Mouse (Mus musculus) embryo, embryonic 10 days (tissue): ENCODE results near the gene Lyg2.

Experiments used
- DNase-seq: peaks from one replicate; pipeline ENCODE4 v3.0.0-alpha.2; 2015; ENCODE audit warnings: low spot score

The Lyg2 gene

DNA sequence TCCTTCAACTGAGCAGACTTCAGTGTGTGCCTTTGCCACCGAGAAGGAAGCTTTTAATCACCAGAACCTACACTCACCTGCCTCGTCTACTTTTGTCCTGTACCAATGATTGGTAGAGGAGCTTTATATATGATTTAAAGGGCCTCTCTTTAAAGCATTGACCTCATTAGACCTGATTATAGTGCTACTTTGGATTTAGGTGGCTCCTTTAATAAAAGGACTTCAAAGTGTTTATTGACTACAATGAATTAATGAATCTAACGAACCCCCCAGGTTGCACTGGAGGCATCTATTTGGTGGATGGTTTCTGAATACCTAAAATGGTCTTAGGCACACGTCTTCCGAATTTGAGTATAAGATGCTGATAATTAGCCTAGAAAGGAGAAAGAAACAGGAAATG lies at the start of gene Lyg2:
Gene Lyg2, minus strand, starts transcription at position 101 of the 400 bp plus-strand sequence.
- no peak for DNase-seq

GRCm38 (mm10) chr1:37965571-37965970 lies 49.3 kb upstream of the Lyg2 start:
- no peak for DNase-seq

DNA sequence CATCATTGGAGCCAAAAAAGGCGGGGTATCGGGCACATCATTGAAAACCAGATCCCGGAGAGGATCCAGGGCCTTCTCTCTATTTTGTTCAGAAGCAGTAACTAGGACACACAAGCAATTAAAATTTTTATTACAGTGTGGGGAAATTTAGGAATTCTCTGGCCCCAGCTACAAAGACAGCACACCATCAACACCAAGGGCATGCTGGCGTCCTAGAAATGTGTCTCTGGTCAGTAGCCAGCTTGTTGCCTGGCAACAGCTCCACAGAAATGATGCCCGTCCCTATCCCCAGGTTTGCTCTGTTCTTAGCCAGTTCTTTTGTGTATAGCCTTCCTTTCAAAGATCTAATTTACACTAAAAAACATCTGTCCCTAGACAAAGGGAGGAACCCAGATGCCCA lies 43.2 kb upstream of the Lyg2 start:
- DNase-seq: no peak

DNA sequence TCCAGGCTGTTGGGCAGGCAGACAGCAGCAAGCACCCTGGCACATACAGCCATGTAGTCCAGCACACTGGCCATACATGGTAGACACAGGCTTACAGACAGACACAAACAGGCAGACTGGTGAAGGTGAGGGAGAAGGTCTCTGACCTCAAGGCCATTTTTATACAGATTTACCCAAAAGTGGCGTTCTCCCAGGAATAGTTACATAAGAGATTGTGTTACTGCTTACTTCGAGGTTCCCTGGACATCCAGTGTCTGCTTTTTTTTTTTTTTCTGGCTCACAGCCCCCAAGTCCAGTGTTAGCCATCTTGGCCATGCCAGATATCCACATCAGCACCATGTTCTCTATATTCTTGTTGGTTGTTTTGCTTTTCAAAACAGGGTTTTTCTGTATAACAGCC lies 42.2 kb upstream of the Lyg2 start:
- DNase-seq: no peak

DNA sequence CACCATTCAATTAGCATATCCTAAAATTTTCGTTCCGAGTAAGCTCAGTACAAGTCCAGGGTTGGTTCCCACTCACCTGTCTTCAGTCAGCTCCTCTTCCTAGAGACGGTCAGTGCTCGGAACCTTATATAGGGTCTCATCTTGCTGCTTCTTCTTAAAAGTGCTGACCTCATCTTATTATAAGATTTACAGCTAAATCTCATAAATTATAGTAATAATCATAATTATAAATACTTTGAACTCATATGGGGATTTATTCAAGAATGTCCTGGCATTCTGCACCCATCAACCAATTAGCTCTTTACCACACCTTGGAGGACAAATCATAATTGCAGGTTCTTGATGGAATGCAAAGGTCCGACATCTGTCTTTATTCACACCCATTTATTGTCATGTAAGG lies 41.4 kb upstream of the Lyg2 start, which contains the start of gene Lyg1:
Gene Lyg1, minus strand, starts transcription at position 101 of the 400 bp plus-strand sequence.
- no peak for DNase-seq

DNA sequence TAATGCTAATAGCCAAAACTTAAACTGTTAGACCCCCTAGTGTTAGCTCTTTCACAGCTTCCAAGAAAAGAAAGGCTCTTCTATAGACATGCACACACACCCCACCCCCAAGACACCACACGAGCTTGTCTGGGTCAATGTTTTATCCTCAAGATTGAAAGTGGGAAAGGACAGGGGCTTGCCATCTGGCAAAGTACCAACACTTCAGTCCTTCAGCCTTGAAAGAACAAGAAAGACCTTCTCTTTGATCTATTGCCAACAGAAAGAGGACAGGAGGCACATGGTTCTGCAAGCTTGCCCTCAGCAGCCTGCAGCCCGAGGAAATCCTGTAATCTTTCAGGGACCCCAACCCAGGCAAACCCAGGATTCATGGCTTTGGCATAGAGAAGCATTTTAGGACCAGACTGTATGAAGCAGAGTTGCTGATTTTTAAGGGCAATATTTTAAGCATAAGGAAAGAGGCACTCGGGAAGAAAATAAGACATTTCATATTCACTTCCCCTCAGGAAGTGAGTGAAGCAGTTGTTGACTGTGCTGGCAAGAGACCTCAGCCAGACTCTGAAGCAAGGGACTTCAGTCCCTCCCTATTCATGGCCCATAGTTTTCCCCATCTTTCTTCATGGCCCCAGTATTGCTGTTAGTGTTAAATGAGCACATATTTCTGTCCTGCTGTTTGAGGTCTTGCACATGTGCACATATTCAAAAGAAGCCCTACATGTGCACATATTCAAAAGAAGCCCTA lies 40.6 kb upstream of the Lyg2 start:
- DNase-seq: no peak

GRCm38 (mm10) chr1:37955251-37955650 lies 39.0 kb upstream of the Lyg2 start:
- DNase-seq: no peak

GRCm38 (mm10) chr1:37954786-37955185 lies 38.5 kb upstream of the Lyg2 start:
- no peak for DNase-seq

- DNase-seq: no peak
Observed at GRCm38 (mm10) chr1:37948906-37949305, 32.6 kb upstream of the Lyg2 start.

GRCm38 (mm10) chr1:37931806-37932205 lies 15.5 kb upstream of the Lyg2 start:
- peak; percentile 40 for DNase-seq

DNA sequence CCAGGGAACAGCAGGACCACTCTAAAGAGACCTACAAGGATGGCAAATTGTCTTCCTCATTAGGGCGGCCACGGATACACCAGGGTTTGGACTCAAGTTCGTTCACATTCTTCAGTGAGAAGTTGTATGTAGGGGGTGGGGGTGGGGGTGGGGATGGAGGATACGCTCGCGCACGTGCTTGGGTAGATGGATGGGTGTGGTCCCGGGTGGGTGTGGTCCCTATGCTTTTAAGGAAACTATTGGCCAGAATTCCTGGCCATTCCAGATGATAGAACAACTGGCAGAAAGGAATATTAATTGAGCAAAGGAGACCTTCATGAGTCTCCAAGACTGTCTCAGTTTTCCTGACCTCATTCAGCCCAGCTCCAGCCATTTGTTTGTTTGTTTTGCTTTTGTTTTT lies 9.7 kb upstream of the Lyg2 start:
- DNase-seq: no peak

DNA sequence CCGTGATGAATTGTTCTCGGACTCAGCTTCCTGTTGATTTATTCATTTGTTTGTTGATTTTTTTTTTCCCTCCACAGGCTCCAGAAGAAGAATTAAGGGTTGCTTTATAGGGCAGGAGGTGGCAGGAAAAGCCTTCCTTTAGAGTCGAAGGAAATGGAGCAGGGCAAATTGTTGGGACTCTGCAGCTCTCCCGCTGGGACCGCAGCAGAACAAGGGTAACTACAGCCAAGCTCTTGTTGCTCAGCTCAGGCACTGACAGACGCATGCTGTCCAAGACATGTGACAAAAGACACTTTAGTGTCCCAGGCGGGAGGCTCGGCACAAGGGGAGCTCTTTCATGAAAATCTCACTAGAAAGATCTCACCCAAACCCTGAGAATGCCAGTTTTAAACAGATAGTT lies 6.2 kb upstream of the Lyg2 start:
- DNase-seq: no peak

DNA sequence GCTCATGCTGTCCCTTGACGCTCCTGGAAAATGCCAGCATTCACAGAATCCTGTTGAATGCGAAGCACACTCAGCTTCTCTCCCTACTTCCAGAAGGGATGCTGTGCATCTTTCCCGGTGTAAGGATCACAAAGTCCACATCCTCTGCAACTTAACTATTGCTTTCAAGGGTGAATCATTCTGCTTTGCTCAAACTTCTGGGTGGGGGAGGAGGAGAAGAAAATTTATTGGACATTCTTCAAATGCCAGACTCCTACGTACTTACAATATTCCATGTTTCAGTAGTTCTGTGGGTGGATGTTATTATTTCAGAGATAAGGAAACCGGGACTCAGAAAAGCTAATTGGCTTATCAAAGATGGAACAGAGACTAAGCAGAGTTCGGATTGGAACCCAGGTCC lies 1.8 kb upstream of the Lyg2 start:
- DNase-seq: no peak

- no peak for DNase-seq
Observed at GRCm38 (mm10) chr1:37917666-37918065, 1.4 kb upstream of the Lyg2 start.

DNA sequence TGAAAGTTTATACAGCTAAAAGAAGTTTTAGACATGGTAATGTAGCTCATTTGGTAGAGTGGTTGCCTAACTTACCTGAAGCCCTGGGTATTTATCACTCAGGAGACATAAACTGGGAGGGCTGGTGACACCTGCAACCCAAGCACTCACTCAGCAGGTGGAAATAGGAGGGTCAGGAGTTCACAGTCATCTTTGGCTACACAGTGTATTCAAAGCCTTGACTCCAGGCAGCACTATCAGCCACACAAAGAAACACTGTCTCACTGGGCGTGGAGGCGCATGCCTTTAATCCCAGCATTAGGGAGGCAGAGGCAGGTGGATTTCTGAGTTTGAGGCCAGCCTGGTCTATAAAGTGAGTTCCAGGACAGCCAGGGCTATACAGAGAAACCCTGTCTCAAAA lies 3.5 kb downstream of the Lyg2 start:
- no peak for DNase-seq

DNA sequence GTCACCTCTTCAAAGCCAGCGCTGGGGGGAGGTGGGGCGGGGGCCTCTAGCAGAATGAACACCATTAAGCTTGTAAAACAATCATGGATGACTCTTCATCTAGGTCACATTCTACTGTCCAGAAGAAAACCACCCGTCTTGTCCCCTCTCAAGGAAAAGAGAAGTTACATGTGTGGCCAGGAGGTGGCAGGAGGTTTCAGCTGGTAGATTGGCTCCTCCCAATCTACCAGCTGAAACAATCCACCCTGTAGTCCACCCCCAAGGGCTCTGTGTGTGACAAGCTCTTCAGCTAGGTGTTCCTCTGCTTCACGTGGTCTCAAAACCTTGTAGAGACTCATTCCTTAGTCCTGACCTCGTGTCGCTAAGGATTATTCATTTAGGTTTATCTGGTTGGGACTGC lies 13.1 kb downstream of the Lyg2 start:
- DNase-seq: peak; percentile 39

- DNase-seq: no peak
Observed at GRCm38 (mm10) chr1:37900288-37900687, 16.0 kb downstream of the Lyg2 start.

GRCm38 (mm10) chr1:37899816-37900215 lies 16.5 kb downstream of the Lyg2 start:
- no peak for DNase-seq

DNA sequence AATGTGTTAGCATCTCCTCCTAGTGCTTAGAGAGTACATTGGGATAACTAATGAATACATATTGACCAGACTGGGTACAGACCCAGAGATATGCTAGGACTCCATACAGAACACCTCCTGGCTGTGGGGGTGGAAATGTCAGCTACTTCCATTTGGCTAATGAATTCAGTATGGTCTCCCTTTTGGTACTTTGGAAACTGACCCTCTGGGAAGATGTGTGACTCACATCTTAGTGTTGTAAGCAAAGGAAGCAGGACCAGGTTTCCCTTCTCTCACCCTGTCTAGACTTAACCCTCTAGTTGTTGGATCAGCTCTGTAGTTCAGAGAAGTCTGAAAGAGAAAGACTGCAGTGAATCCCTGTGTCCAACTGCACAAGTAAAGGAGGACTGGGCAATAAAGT lies 21.7 kb downstream of the Lyg2 start:
- no peak for DNase-seq

GRCm38 (mm10) chr1:37891400-37891799 lies 24.9 kb downstream of the Lyg2 start:
- DNase-seq: no peak

- peak; percentile 95 for DNase-seq
Observed at GRCm38 (mm10) chr1:37890025-37890652, 26.2 kb downstream of the Lyg2 start, which contains the start of the genes Mitd1 and Mrpl30. Mitd1 (minus strand) TSS chr1:37890411. Mrpl30 (plus strand) TSS chr1:37890477.

- no peak for DNase-seq
Observed at GRCm38 (mm10) chr1:37889206-37889605, 27.1 kb downstream of the Lyg2 start.

- DNase-seq: peak; percentile 24
Observed at GRCm38 (mm10) chr1:37884451-37884850, 31.8 kb downstream of the Lyg2 start.

- no peak for DNase-seq
Observed at GRCm38 (mm10) chr1:37883411-37883810, 32.9 kb downstream of the Lyg2 start.
